Mouse (Mus musculus): ENCODE data around the gene Gjb5. TPM values are rescaled to one million over a fixed set of nuclear protein-coding genes. Genes with fewer than 3 reads are reported as not detected.

Gjb5 gene
- total RNA-seq, 2 experiments from 2014 or later: 0.20 TPM; not detected in 1

- intact Hi-C loops (cut with DNase I): loop anchor here (5.0 to 10.0 kb wide), 2 partner anchors 62 to 260 kb away; no protein-coding TSS in a partner anchor
- no peak for DNase-seq
Measured at GRCm38 (mm10) chr4:127314585-127314984, 43.4 kb downstream of the Gjb5 start.

DNA sequence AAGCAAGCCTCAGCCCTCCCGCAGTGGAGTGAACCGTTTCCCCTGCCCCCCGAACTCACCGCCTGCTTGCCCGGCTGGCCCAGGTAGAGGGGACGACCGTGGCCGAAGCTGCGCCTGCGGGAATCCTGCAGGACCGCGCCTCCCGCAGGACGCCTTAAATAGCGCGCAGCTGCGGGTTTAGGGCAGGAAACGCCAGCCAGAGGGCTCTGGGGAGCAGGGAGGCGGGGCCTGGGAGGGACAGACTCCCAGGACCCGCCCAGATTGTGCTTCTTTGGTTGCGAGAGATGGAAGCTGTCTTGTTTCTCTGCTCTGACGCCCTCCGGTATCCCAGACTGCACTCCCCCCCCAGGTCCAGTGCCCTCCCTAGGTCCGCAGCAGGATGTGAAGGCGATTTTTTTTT, 44.1 kb downstream of the Gjb5 start, which contains the start of gene Gja4:
TSS of gene Gja4 (minus strand) at position 179 of the 400 bp plus-strand sequence.
- intact Hi-C loops (cut with DNase I): loop anchor here (5.0 to 10.0 kb wide), 2 partner anchors 62 to 259 kb away; no protein-coding TSS in a partner anchor
- peak; percentile 73 for DNase-seq

DNA sequence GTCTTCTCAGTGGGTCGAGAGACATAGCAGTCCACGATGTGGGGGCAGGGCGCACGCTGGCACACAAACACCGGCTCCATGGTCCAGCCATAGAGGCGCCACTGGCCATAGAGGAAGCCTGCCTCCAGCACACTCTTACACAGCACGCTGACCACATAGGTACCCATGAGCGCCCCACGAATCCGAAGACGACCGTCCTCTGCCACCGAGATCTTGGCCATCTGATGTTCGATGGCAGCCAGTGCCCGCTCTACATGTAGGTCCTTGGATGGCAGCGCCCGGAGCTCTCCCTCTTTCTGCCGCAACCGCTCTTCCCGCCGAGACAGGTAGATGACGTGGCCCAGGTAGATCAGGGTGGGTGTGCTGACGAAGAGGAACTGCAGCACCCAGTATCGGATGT, 45.6 kb downstream of the Gjb5 start:
- intact Hi-C loops (cut with DNase I): loop anchor here (5.0 to 10.0 kb wide), 2 partner anchors 60 to 258 kb away; no protein-coding TSS in a partner anchor

GRCm38 (mm10) chr4:127311561-127311960, 46.4 kb downstream of the Gjb5 start:
- no peak for DNase-seq
- intact Hi-C loops (cut with DNase I): loop anchor here (5.0 to 10.0 kb wide), 2 partner anchors 59 to 257 kb away; no protein-coding TSS in a partner anchor

More for the DNA sequence above, 45.6 kb downstream of the Gjb5 start:
- no peak for DNase-seq

DNA sequence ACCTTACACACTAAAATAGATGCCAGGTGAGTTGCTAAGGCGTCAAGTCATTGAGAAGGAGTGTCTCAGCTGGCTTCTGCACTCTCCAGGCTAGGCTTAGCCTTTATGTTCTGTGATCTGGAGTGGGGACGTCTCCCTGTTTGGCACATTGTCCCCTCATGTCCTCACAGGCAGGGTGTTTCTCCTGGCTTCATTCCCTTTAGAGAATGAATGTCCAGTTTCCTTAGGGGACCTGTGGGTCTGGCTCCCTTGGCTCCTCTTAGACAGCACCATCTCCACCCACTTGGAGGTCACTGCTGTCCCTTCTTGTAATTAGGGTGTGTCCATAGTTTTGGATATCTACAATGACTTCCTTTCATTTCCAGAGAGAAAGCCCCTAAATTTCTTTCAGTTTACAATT, 51.1 kb downstream of the Gjb5 start:
- intact Hi-C loops (cut with DNase I): no loop called here
- DNase-seq: no peak

Other genes with a start within 250 kb of the Gjb5 start
- gene Tmem35b, start 234.5 kb downstream of the Gjb5 start, total RNA-seq (2021): 1 to 10 TPM; 4.4 to 4.9 TPM
- gene Dlgap3, start 189.0 kb downstream of the Gjb5 start, total RNA-seq (2021): 100 to 1,000 TPM; 111 to 125 TPM
- gene Smim12, start 114.4 kb downstream of the Gjb5 start, total RNA-seq (2021): 10 to 100 TPM; 27.1 to 29.3 TPM
- 10 to 100 TPM; 11.3 to 12.9 TPM for gene Gja4, start 44.1 kb downstream of the Gjb5 start, total RNA-seq (2021)
- under 1 TPM; 0.60 to 0.70 TPM for gene Gjb3, start 27.3 kb downstream of the Gjb5 start, total RNA-seq (2021)
- gene Gjb4, start 4.1 kb downstream of the Gjb5 start, total RNA-seq (2021): not detected

Data from left cerebral cortex, postnatal 4 days (tissue).